Mouse (Mus musculus): ENCODE measurements around the gene Ackr2.

- no peak for TF ChIP-seq CTCF (IDR thresholded peaks at IDR 0.05; ENCODE audit: control insufficient read depth, insufficient read depth, low read length)
- TF ChIP-seq POLR2A (IDR thresholded peaks at IDR 0.05; ENCODE audit: borderline replicate concordance, control insufficient read depth, low read depth, low read length) = no peak
Measured at GRCm38 (mm10) chr9:121947784-121948183, 49.6 kb downstream of the Ackr2 start.

Measured in bone marrow, adult 2 months (tissue).